Mouse (Mus musculus) ES-E14 (cell line): ENCODE measurements at regions not wholly inside any gene's neighbourhood (a gene's known extent, or its start where the extent isn't known, plus 50 kb on each side); places are given as distances from the start of the nearest gene placed in this dataset.

Source experiments
- CHD2 ChIP-seq: IDR thresholded peaks from 2 replicates; pipeline ENCODE4 v1.6.1; 2014; ENCODE audit warnings: mild to moderate bottlenecking, low read depth, low read length, inconsistent platforms
- MAFK ChIP-seq: IDR thresholded peaks from 2 replicates; pipeline ENCODE4 v1.6.1; 2014; ENCODE audit warnings: mild to moderate bottlenecking, low read depth, low read length, inconsistent platforms; ENCODE audit not compliant: insufficient read depth
- ZC3H11A ChIP-seq: IDR thresholded peaks from 2 replicates; pipeline ENCODE4 v1.6.1; 2012; ENCODE audit warnings: low read depth, mild to moderate bottlenecking, inconsistent platforms, low read length, borderline replicate concordance

DNA sequence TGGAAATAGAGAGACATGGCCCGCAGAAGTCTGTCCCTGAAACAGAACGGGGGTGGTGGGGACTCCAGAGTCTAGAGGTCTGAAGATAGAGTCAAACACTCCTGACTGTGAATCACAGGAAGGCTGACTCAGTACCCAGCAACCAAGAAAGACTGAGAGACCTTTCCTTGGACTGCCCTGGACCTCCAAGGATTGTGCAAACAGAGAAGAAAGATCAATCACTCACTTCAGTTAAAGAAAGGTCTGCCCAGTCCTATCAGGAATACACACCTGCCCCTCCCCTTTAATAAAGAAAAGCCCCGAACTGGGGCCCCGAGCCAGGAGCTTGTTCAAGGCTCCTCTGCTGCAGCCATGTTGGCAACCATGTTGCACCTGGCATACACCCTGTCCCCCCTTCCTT is 87.3 kb downstream of the Kcnh2 start:
- TF ChIP-seq MAFK (no peak), ZC3H11A (no peak), CHD2 (no peak)
